ENCODE assay signal across 8 mouse cellular contexts in the genomic region with DNA sequence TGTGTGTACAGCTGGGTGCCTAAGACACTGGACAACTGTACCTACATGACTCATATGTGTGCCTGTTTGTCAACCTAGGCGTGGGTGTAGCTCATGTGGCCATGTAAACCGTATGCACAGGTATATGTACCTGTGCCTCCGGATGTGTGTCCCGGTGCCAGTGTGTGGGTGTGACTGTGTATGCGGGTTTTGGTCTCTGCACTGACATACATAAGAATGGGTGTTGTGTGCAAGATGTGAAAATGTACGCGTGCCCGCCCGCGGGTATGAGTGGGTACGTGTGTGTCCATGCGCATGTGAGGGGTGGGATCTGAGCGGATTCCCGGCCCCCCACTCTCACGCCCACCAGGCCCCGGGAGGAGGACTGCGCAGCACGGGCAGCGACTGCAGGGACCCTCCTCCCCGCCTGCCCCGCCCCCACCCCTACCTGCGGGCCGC. TPM values are rescaled to one million over a fixed set of nuclear protein-coding genes. Genes with fewer than 3 reads are reported as not detected.
DNase-seq lines count a peak whose midpoint lies in the region; ATAC-seq and TF ChIP-seq lines count a peak whose summit lies in the region.

No protein-coding gene starts in this region.

- H3K27ac ChIP-seq in heart, embryonic 12.5 days (ENCODE audit: poor library complexity, severe bottlenecking) = no peak overlapping the region
- no peak overlapping the region for H3K27ac ChIP-seq in CH12.LX (ENCODE audit: insufficient read depth, low read depth)
- no peak overlapping the region for H3K27ac ChIP-seq in forebrain, embryonic 11.5 days (ENCODE audit: low read depth, low read length)
- H3K27ac ChIP-seq in limb, embryonic 15.5 days = peak overlapping the region; percentile 72

- dilution Hi-C loops in CH12.LX (cut with MboI; ENCODE audit: extremely low pct_ligation_motif_present, extremely low pct_unique_long_range_greater_than_20kb, low sequenced_read_pairs) = no loop called here

- TF ChIP-seq RAD21 in CH12.LX (IDR thresholded peaks at IDR 0.05; ENCODE audit: low read depth, low read length) = no peak

- peak overlapping the region; percentile 76 for H3K9ac ChIP-seq in heart, embryonic 12.5 days
- H3K9ac ChIP-seq in CH12.LX (ENCODE audit: insufficient read depth, low read depth) = peak overlapping the region; percentile 4; the same call in 1 of the 2 replicates
- H3K9ac ChIP-seq in forebrain, embryonic 11.5 days (ENCODE audit: low read length) = peak overlapping the region; percentile 73
- H3K9ac ChIP-seq in limb, embryonic 15.5 days = peak overlapping the region; percentile 69

- TF ChIP-seq EP300 in CH12.LX (IDR thresholded peaks at IDR 0.05; ENCODE audit: low read length) = no peak

- H3K4me3 ChIP-seq in heart, embryonic 12.5 days = peak overlapping the region; percentile 75
- peak overlapping the region in 2 of 3 experiments; percentile 48 to 51 for H3K4me3 ChIP-seq in CH12.LX (replicated peaks in 1 of 3; ENCODE audit: low read depth in 2 of 3, low read length in 2 of 3, poor library complexity in 1 of 3)
- H3K4me3 ChIP-seq in forebrain, embryonic 11.5 days (ENCODE audit: low read depth, low read length) = peak overlapping the region; percentile 73
- H3K4me3 ChIP-seq in limb, embryonic 15.5 days = peak overlapping the region; percentile 76

- H3K9me3 ChIP-seq in heart, embryonic 12.5 days (replicated peaks) = no peaks in the 10 kb centered on the region
- no peaks in the 10 kb centered on the region for H3K9me3 ChIP-seq in CH12.LX (replicated peaks; ENCODE audit: low read length)
- H3K9me3 ChIP-seq in forebrain, embryonic 11.5 days (ENCODE audit: control insufficient read depth, low read length) = no peaks in the 10 kb centered on the region
- H3K9me3 ChIP-seq in limb, embryonic 15.5 days = no peaks in the 10 kb centered on the region

- peaks cover 48% of the 10 kb centered on the region for H3K4me1 ChIP-seq in heart, embryonic 12.5 days (replicated peaks)
- peaks cover 9 to 28% of the 10 kb centered on the region in 2 experiments for H3K4me1 ChIP-seq in CH12.LX (ENCODE audit: control insufficient read depth in 1 of 2, insufficient read depth in 2 of 2)
- H3K4me1 ChIP-seq in forebrain, embryonic 11.5 days (replicated peaks; ENCODE audit: control insufficient read depth, insufficient read depth, low read length) = peaks cover 20% of the 10 kb centered on the region
- peaks cover 60% of the 10 kb centered on the region for H3K4me1 ChIP-seq in limb, embryonic 15.5 days

- WGBS in heart, embryonic 12.5 days = under 1% methylated on average over 22 of the region's 23 CpGs
- under 1% methylated on average over 22 of the region's 23 CpGs for WGBS in forebrain, embryonic 11.5 days
- WGBS in limb, embryonic 15.5 days = under 1% methylated on average over 22 of the region's 23 CpGs

- no peaks in the 10 kb centered on the region for H3K79me2 ChIP-seq in CH12.LX (replicated peaks; ENCODE audit: control insufficient read depth, extremely low read depth, insufficient read depth, poor library complexity, severe bottlenecking)

- in situ Hi-C loops in CH12.LX (cut with MboI; ENCODE audit: low pct_ligation_motif_present, low pct_unique_long_range_greater_than_20kb, low sequenced_read_pairs) = no loop called here

- TF ChIP-seq POLR2A in CH12.LX (IDR thresholded peaks at IDR 0.05; ENCODE audit: low read depth, low read length) = no peak

- no peak for DNase-seq in heart, adult 18-20 months
- DNase-seq in CH12.LX (ENCODE audit: extremely low read depth) = no peak
- no peak for DNase-seq in forebrain, embryonic 11.5 days (ENCODE audit: low spot score)
- DNase-seq in urinary bladder, postnatal 14 days (ENCODE audit: low spot score) = no peak
- DNase-seq in gastrocnemius, postnatal 25 days = no peak
- no peak for DNase-seq in cerebellum, adult 9-10 months

- peaks cover 82% of the 10 kb centered on the region for H3K27me3 ChIP-seq in heart, embryonic 12.5 days (replicated peaks)
- peaks cover 13% of the 10 kb centered on the region for H3K27me3 ChIP-seq in CH12.LX (replicated peaks)
- no peaks in the 10 kb centered on the region for H3K27me3 ChIP-seq in forebrain, embryonic 11.5 days (ENCODE audit: control insufficient read depth, insufficient read depth, low read length)
- H3K27me3 ChIP-seq in limb, embryonic 15.5 days = no peaks in the 10 kb centered on the region

- no peaks in the 10 kb centered on the region for H3K36me3 ChIP-seq in heart, embryonic 12.5 days
- no peaks in the 10 kb centered on the region for H3K36me3 ChIP-seq in CH12.LX (replicated peaks in 1 of 2; ENCODE audit: control insufficient read depth in 1 of 2, insufficient read depth in 1 of 2, low read length in 1 of 2)
- H3K36me3 ChIP-seq in forebrain, embryonic 11.5 days (ENCODE audit: control insufficient read depth, insufficient read depth, low read length) = no peaks in the 10 kb centered on the region
- no peaks in the 10 kb centered on the region for H3K36me3 ChIP-seq in limb, embryonic 15.5 days

- TF ChIP-seq CTCF in CH12.LX (conservative IDR thresholded peaks at IDR 0.05 in 1 of 2, IDR thresholded peaks at IDR 0.05 in 1 of 2; ENCODE audit: low read depth in 2 of 2, low read length in 2 of 2) = no peak

- peak overlapping the region; percentile 98 for H3K4me2 ChIP-seq in heart, embryonic 12.5 days
- H3K4me2 ChIP-seq in CH12.LX (ENCODE audit: insufficient read depth, low read depth, poor library complexity, severe bottlenecking) = peak overlapping the region; percentile 63
- peak overlapping the region; percentile 90 for H3K4me2 ChIP-seq in forebrain, embryonic 11.5 days (ENCODE audit: low read depth, low read length, severe bottlenecking)
- H3K4me2 ChIP-seq in limb, embryonic 15.5 days = peak overlapping the region; percentile 94

- peak; percentile 12; the same call in 1 of the 2 replicates for ATAC-seq in heart, embryonic 12.5 days (ENCODE audit: insufficient number of reproducible peaks, low FRiP score)
- ATAC-seq in forebrain, embryonic 11.5 days (replicated peaks; ENCODE audit: low FRiP score) = peak; percentile 49
- peak; percentile 5; the same call in 1 of the 2 replicates for ATAC-seq in limb, embryonic 15.5 days (ENCODE audit: insufficient number of reproducible peaks, low FRiP score, low TSS enrichment, low read depth)

TF ChIP-seq in CH12.LX, 34 proteins besides CTCF, POLR2A, EP300 and RAD21:
- TF ChIP-seq MYC (IDR thresholded peaks at IDR 0.05; ENCODE audit: low read depth, low read length) (no peak), IRF4 (IDR thresholded peaks at IDR 0.05; ENCODE audit: low read depth, low read length) (no peak), JUN (IDR thresholded peaks at IDR 0.05; ENCODE audit: insufficient read depth, low read depth, low read length) (no peak), USF2 (conservative IDR thresholded peaks at IDR 0.05; ENCODE audit: low read depth, low read length) (no peak), PAX5 (IDR thresholded peaks at IDR 0.05; ENCODE audit: low read length) (no peak), MXI1 (IDR thresholded peaks at IDR 0.05; ENCODE audit: low read depth, low read length) (no peak)

RNA-seq across cellular contexts. Expression of a gene that starts 22.6 kb away (rescaled TPM):
- polyA plus RNA-seq in heart, embryonic 12.5 days (2016; fragmentation: Nextera tagmentation; extraction: Ambion mirVana) = 1.2 and 1.6 TPM in 2 replicates
- total RNA-seq in heart, adult 18-20 months (2021) = 1 to 10 TPM; 2.6 to 3.0 TPM
- 0.29 and 0.38 TPM in 2 replicates for total RNA-seq in CH12.LX (2012; rRNA removed)
- not detected in 2 replicates for total RNA-seq in CH12.LX (2014; rRNA removed)
- 0.68 and 1.1 TPM in 2 replicates for polyA plus RNA-seq in CH12.LX (2012; ENCODE audit: insufficient read length, low read depth)
- polyA plus RNA-seq in forebrain, embryonic 11.5 days (2014; fragmentation: Nextera tagmentation; extraction: Ambion mirVana) = 4.7 and 4.8 TPM in 2 replicates
- polyA plus RNA-seq in limb, embryonic 15.5 days (2015; fragmentation: Nextera tagmentation; extraction: Ambion mirVana) = 9.6 and 11.6 TPM in 2 replicates
- total RNA-seq in gastrocnemius, postnatal 25 days (2021) = 1 to 10 TPM; 1.3 to 2.0 TPM

RNA-seq across cellular contexts. Expression of a gene that starts 48.8 kb away (rescaled TPM):
- polyA plus RNA-seq in heart, embryonic 12.5 days (2016; fragmentation: Nextera tagmentation; extraction: Ambion mirVana) = 1.1 and 1.3 TPM in 2 replicates
- total RNA-seq in heart, adult 18-20 months (2021) = 10 to 100 TPM; 18.9 to 24.9 TPM
- total RNA-seq in CH12.LX (2012; rRNA removed) (0.04 TPM in 1 of 2 replicates, not detected in the other), CH12.LX (2014; rRNA removed) (not detected in 2 replicates)
- polyA plus RNA-seq in CH12.LX (2012; ENCODE audit: insufficient read length, low read depth) = 0.14 and 0.16 TPM in 2 replicates
- polyA plus RNA-seq in forebrain, embryonic 11.5 days (2014; fragmentation: Nextera tagmentation; extraction: Ambion mirVana) = 0.37 and 0.57 TPM in 2 replicates
- polyA plus RNA-seq in limb, embryonic 15.5 days (2015; fragmentation: Nextera tagmentation; extraction: Ambion mirVana) = 5.0 and 9.6 TPM in 2 replicates
- 10 to 100 TPM; 40.2 to 44.7 TPM for total RNA-seq in gastrocnemius, postnatal 25 days (2021)

RNA-seq across cellular contexts. Expression of a gene that starts 49.0 kb away (rescaled TPM):
- polyA plus RNA-seq in heart, embryonic 12.5 days (2016; fragmentation: Nextera tagmentation; extraction: Ambion mirVana) = 49.3 and 55.8 TPM in 2 replicates
- total RNA-seq in heart, adult 18-20 months (2021) = 10 to 100 TPM; 25.6 to 33.4 TPM
- total RNA-seq in CH12.LX (2012; rRNA removed) (128 and 180 TPM in 2 replicates), CH12.LX (2014; rRNA removed) (96.1 and 96.3 TPM in 2 replicates)
- polyA plus RNA-seq in CH12.LX (2012; ENCODE audit: insufficient read length, low read depth) = 207 and 220 TPM in 2 replicates
- polyA plus RNA-seq in forebrain, embryonic 11.5 days (2014; fragmentation: Nextera tagmentation; extraction: Ambion mirVana) = 113 and 118 TPM in 2 replicates
- polyA plus RNA-seq in limb, embryonic 15.5 days (2015; fragmentation: Nextera tagmentation; extraction: Ambion mirVana) = 80.5 and 82.6 TPM in 2 replicates
- 10 to 100 TPM; 31.7 to 34.2 TPM for total RNA-seq in gastrocnemius, postnatal 25 days (2021)

RNA-seq across cellular contexts. Expression of a gene that starts 49.1 kb away (rescaled TPM):
- polyA plus RNA-seq in heart, embryonic 12.5 days (2016; fragmentation: Nextera tagmentation; extraction: Ambion mirVana) = 21.3 and 22.6 TPM in 2 replicates
- total RNA-seq in heart, adult 18-20 months (2021) = 1 to 10 TPM; 8.4 to 9.2 TPM
- 22.5 and 23.1 TPM in 2 replicates for total RNA-seq in CH12.LX (2012; rRNA removed)
- total RNA-seq in CH12.LX (2014; rRNA removed) = 43.6 and 44.7 TPM in 2 replicates
- polyA plus RNA-seq in CH12.LX (2012; ENCODE audit: insufficient read length, low read depth) = 35.8 and 43.6 TPM in 2 replicates
- polyA plus RNA-seq in forebrain, embryonic 11.5 days (2014; fragmentation: Nextera tagmentation; extraction: Ambion mirVana) = 25.4 and 30.7 TPM in 2 replicates
- 16.5 and 18.8 TPM in 2 replicates for polyA plus RNA-seq in limb, embryonic 15.5 days (2015; fragmentation: Nextera tagmentation; extraction: Ambion mirVana)
- 1 to 10 TPM; 3.5 to 4.0 TPM for total RNA-seq in gastrocnemius, postnatal 25 days (2021)

Comparison
In these comparisons a context has a peak if more than half of its experiments do, and no peak if none do; other contexts are left out.
1. H3K9ac ChIP-seq: peak in every context shown above with its lines; median percentile 76 in heart, embryonic 12.5 days; 73 in forebrain, embryonic 11.5 days; 69 in limb, embryonic 15.5 days; 4 in CH12.LX.